Comparison of ENCODE assay signal across 10 mouse cellular contexts in genomic region chr7:83431094-83431493, GRCm38 (mm10).
DNase-seq lines count a peak whose midpoint lies in the region; ATAC-seq and TF ChIP-seq lines count a peak whose summit lies in the region.
"Had no signal": no experiment of that assay in that cellular context is flagged by ENCODE, and none has a peak within 500 bp of the region (broad histone marks: within the 10 kb centered on the region; RNA-seq: fewer than 3 reads in every experiment).

No protein-coding gene starts in this region.

- H3K27me3 ChIP-seq in limb, embryonic 14.5 days (ENCODE audit: control insufficient read depth, insufficient read depth, low read length): no peaks in the 10 kb centered on the region

- no peak overlapping the region for H3K4me2 ChIP-seq in limb, embryonic 14.5 days (replicated peaks; ENCODE audit: low read depth, low read length, severe bottlenecking)

- no peaks in the 10 kb centered on the region for H3K36me3 ChIP-seq in limb, embryonic 14.5 days (ENCODE audit: control insufficient read depth, insufficient read depth, low read length)

- WGBS in limb, embryonic 14.5 days: 28% methylated on average over 2 of the region's 2 CpGs

- H3K9me3 ChIP-seq in limb, embryonic 14.5 days (ENCODE audit: control insufficient read depth, low read length): no peaks in the 10 kb centered on the region

- DNase-seq in adrenal gland, postnatal 14 days: peak; percentile 31
- DNase-seq in adrenal gland, adult 18-20 months (ENCODE audit: low spot score in 2 of 2): no peak
- DNase-seq in NIH3T3 (ENCODE audit: low read depth): peak; percentile 29
- DNase-seq in heart, postnatal 14 days: peak; percentile 21 to 48
- peak; percentile 85 for DNase-seq in limb, embryonic 14.5 days (ENCODE audit: low spot score)
- no peak for DNase-seq in spleen, adult 18-20 months
- DNase-seq in frontal cortex, adult 2 months (ENCODE audit: extremely low spot score in 1 of 2, low spot score in 1 of 2): no peak
- DNase-seq in right cerebral cortex, postnatal 36 days (ENCODE audit: low spot score in 2 of 2): no peak
- DNase-seq: cerebellum, adult 9-11 months had no signal

- intact Hi-C loops in heart, postnatal 14 days (cut with DNase I): no loop called here

- H3K4me3 ChIP-seq in limb, embryonic 14.5 days (replicated peaks; ENCODE audit: low read length): no peak overlapping the region
- H3K4me3 ChIP-seq: heart, adult 2 months had no signal

- no peak for TF ChIP-seq POLR2A in limb, embryonic 14.5 days (IDR thresholded peaks at IDR 0.05; ENCODE audit: borderline replicate concordance, extremely low read depth, insufficient read depth, insufficient read length)

- no peak overlapping the region for H3K9ac ChIP-seq in limb, embryonic 14.5 days (ENCODE audit: low read depth, low read length, severe bottlenecking)

- peak; percentile 44; the same call in 1 of the 2 replicates for ATAC-seq in limb, embryonic 14.5 days (ENCODE audit: low FRiP score, low read depth)

- H3K27ac ChIP-seq in limb, embryonic 14.5 days (replicated peaks; ENCODE audit: low read depth, low read length): 0 out of 2 replicates have a peak overlapping the region, but pooled peaks have one; percentile 0
- H3K27ac ChIP-seq: heart, adult 2 months had no signal

- peaks cover 33% of the 10 kb centered on the region for H3K4me1 ChIP-seq in limb, embryonic 14.5 days (ENCODE audit: control insufficient read depth, insufficient read depth, low read length)

Comparison
In these comparisons a context has a peak if more than half of its experiments do, and no peak if none do; other contexts are left out.
1. DNase-seq: peak in adrenal gland, postnatal 14 days (single experiment), NIH3T3 (single experiment), heart, postnatal 14 days (2 of 2) and limb, embryonic 14.5 days (single experiment); none in adrenal gland, adult 18-20 months (0 of 2), spleen, adult 18-20 months (0 of 2), frontal cortex, adult 2 months (0 of 2) and right cerebral cortex, postnatal 36 days (0 of 2).